Mouse (Mus musculus) midbrain, embryonic 10.5 days (tissue): ENCODE results near the gene Gtsf2. TPM values are rescaled to one million over a fixed set of nuclear protein-coding genes. Genes with fewer than 3 reads are reported as not detected.

Experiments used
- polyA plus RNA-seq: library from polyadenylated mRNA; unstranded; fragments of >200 nt; fragmentation: Nextera tagmentation; extraction: Ambion mirVana; gene quantifications from 2 replicates; pipeline ENCODE4 v1.2.1, GENCODE M21; 2016

The Gtsf2 gene
- polyA plus RNA-seq, 1 experiment from 2014 or later = 0.17 TPM

Other genes starting within 250 kb of the Gtsf2 start
- gene Cbx5, start 208.7 kb downstream of the Gtsf2 start, polyA plus RNA-seq = 194 and 206 TPM in 2 replicates
- gene Hnrnpa1, start 208.0 kb downstream of the Gtsf2 start, polyA plus RNA-seq = 1,542 and 1,692 TPM in 2 replicates
- 5.6 and 6.4 TPM in 2 replicates for gene Nfe2, start 190.1 kb downstream of the Gtsf2 start, polyA plus RNA-seq
- gene Copz1, start 175.8 kb downstream of the Gtsf2 start, polyA plus RNA-seq = 288 and 291 TPM in 2 replicates
- gene Gpr84, start 137.9 kb downstream of the Gtsf2 start, polyA plus RNA-seq = 0.32 and 0.47 TPM in 2 replicates
- gene Zfp385a, start 108.4 kb downstream of the Gtsf2 start, polyA plus RNA-seq = 24.3 and 25.5 TPM in 2 replicates
- gene Itga5, start 81.7 kb downstream of the Gtsf2 start, polyA plus RNA-seq = 26.1 and 26.4 TPM in 2 replicates
- not detected in 2 replicates for gene Gtsf1, start 18.0 kb downstream of the Gtsf2 start, polyA plus RNA-seq
- gene Nckap1l, start 5.3 kb upstream of the Gtsf2 start, polyA plus RNA-seq = 1.8 and 2.1 TPM in 2 replicates
- 26.4 and 33.1 TPM in 2 replicates for gene Pde1b, start 54.6 kb upstream of the Gtsf2 start, polyA plus RNA-seq
- gene Ppp1r1a, start 89.5 kb upstream of the Gtsf2 start, polyA plus RNA-seq = 38.3 and 46.7 TPM in 2 replicates
- not detected in 2 replicates for gene Glycam1, start 116.6 kb upstream of the Gtsf2 start, polyA plus RNA-seq